Mouse (Mus musculus) megakaryocyte, embryonic 14.5 days (primary cell): ENCODE results near the gene Npl. TPM values are rescaled to one million over a fixed set of nuclear protein-coding genes. Genes with fewer than 3 reads are reported as not detected.

ENCODE experiments used
- H3K27me3 ChIP-seq: replicated peaks from 2 replicates; pipeline ENCODE3; 2012; ENCODE audit warnings: inconsistent platforms
- H3K36me3 ChIP-seq: replicated peaks from 2 replicates; pipeline ENCODE3; 2012; ENCODE audit warnings: low read length, inconsistent platforms, mixed read lengths
- H3K4me1 ChIP-seq: 2 replicates; pipeline ENCODE4 v1.6.1; 2012; ENCODE audit warnings: inconsistent platforms
- H3K4me3 ChIP-seq: replicated peaks from 2 replicates; pipeline ENCODE3; 2012; ENCODE audit warnings: moderate library complexity, mild to moderate bottlenecking, inconsistent platforms
- H3K9me3 ChIP-seq: 2 replicates; pipeline ENCODE4 v1.6.1; 2012; ENCODE audit warnings: inconsistent platforms
- FLI1 ChIP-seq: IDR thresholded peaks from 2 replicates; pipeline ENCODE4 v1.6.1; 2012; ENCODE audit warnings: low read length, inconsistent platforms, mixed read lengths
- GATA1 ChIP-seq: IDR thresholded peaks from 3 replicates; pipeline ENCODE4 v1.6.1; 2012; ENCODE audit warnings: mixed read lengths, low read length, inconsistent platforms, borderline replicate concordance
- polyA plus RNA-seq: library from polyadenylated mRNA; stranded (reverse); fragments of >175 nt; gene quantifications from 2 replicates; pipeline ENCODE4 v1.2.3, GENCODE M21; 2012; ENCODE audit warnings: low replicate concordance; ENCODE audit not compliant: insufficient read depth

Gene Npl
- 1.6 TPM in 2 replicates for polyA plus RNA-seq

GRCm38 (mm10) chr1:153549536-153550199, at the start of gene Npl:
Gene Npl, minus strand, starts transcription at chr1:153550045.
- Histone ChIP-seq H3K36me3 (peaks cover 3% of the 10 kb centered on the region), H3K4me3 (peak within 1 kb of the TSS; percentile 96), H3K4me1 (peaks cover 30% of the 10 kb centered on the region), H3K27me3 (peaks cover 5% of the 10 kb centered on the region), H3K9me3 (no peaks in the 10 kb centered on the region)
- no peak for TF ChIP-seq GATA1
- no peak for TF ChIP-seq FLI1

DNA sequence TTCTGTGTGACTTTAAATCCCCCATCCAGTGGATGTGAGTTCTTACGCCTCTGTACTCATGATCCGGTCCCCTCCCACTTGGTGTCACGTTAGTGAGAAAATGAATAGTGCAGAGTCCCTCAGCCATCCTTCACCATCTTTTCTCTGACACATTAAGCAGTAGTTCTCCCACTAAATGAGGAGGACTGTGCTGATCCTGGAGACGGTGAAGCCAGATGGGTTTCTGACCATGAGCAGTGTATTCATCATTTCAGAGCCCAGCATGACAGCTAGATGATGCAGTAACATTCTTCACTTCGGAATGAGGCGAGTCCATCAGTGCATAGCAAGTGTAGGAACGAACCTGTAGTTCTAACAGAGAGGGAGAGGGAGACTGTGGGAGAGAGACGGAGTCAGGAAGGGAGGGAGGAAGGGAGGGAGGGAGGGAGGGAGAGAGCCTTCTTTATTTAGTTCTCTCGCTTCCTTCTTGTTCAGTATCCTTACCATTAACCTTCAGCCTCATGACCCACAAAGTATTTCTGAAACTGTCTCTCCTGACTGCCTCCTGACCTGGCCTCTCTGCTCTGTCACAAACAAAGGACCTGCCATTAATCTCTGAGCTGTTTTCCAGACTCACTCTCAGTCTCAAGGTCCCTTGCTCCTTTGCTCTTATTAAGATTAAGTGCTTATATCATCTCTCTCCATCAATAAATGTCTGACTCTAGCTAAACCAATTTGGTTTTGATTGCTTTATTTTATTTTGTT, 49.6 kb upstream of the Npl start:
- Histone ChIP-seq H3K4me1 (peaks cover 18% of the 10 kb centered on the region), H3K9me3 (peaks cover 3% of the 10 kb centered on the region; the same call in 1 of the 2 replicates), H3K27me3 (no peaks in the 10 kb centered on the region), H3K36me3 (no peaks in the 10 kb centered on the region), H3K4me3 (no peak overlapping the region)
- no peak for TF ChIP-seq GATA1
- no peak for TF ChIP-seq FLI1

GRCm38 (mm10) chr1:153598773-153599172, 48.9 kb upstream of the Npl start:
- Histone ChIP-seq H3K36me3 (no peaks in the 10 kb centered on the region), H3K4me1 (peaks cover 13% of the 10 kb centered on the region), H3K27me3 (no peaks in the 10 kb centered on the region), H3K4me3 (no peak overlapping the region), H3K9me3 (peaks cover 3% of the 10 kb centered on the region; the same call in 1 of the 2 replicates)
- TF ChIP-seq GATA1 (no peak), FLI1 (no peak)

DNA sequence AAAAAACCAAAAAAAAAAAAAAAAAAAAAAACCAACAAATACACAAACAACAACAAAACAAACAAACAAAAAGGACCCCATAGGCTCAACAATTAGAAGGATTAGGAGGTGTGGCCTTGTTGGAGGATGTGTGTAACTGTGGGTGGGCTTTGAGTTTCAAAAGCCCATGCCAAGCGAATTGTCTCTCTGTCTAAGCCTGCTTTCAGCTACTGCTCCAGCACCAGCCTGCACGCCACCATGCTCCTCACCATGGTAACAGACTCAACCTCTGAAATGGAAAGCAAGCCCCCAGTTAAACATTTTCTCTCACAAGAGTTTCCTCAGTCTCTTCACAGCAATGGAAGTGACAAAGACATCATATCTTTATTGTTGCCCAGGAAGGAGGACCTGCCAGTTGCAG, 43.8 kb upstream of the Npl start:
- Histone ChIP-seq H3K4me1 (no peaks in the 10 kb centered on the region), H3K36me3 (no peaks in the 10 kb centered on the region), H3K4me3 (no peak overlapping the region), H3K27me3 (no peaks in the 10 kb centered on the region), H3K9me3 (peaks cover 10% of the 10 kb centered on the region)
- TF ChIP-seq FLI1, result no peak
- TF ChIP-seq GATA1, result no peak

- no peak overlapping the region for H3K4me3 ChIP-seq
- no peaks in the 10 kb centered on the region for H3K36me3 ChIP-seq
- no peaks in the 10 kb centered on the region for H3K4me1 ChIP-seq
- TF ChIP-seq FLI1 (no peak), GATA1 (no peak)
- no peaks in the 10 kb centered on the region for H3K27me3 ChIP-seq
- peaks cover 11% of the 10 kb centered on the region for H3K9me3 ChIP-seq
These were observed 40.4 kb upstream of the Npl start for GRCm38 (mm10) chr1:153590176-153590734.

DNA sequence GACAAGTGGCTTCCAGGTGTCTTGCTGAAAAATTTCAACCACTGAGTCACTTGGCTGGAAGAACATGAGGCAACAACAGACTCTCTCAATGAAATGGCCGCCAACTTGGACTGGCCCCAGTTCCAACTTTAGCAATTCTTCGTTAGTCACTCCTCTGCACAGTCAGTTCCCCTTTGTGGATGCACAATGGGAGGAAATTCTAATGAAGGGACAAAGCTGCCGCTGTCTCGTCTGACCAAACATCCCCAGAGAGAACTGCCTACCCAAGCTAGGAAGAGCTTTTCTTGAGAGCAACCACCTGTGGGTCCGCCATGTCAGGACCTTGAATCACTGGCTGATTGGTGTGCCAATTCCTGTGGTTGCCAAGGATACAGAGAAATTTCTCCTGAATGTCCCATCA, 38.1 kb upstream of the Npl start:
- no peaks in the 10 kb centered on the region for H3K4me1 ChIP-seq
- TF ChIP-seq FLI1, result no peak
- no peak for TF ChIP-seq GATA1

DNA sequence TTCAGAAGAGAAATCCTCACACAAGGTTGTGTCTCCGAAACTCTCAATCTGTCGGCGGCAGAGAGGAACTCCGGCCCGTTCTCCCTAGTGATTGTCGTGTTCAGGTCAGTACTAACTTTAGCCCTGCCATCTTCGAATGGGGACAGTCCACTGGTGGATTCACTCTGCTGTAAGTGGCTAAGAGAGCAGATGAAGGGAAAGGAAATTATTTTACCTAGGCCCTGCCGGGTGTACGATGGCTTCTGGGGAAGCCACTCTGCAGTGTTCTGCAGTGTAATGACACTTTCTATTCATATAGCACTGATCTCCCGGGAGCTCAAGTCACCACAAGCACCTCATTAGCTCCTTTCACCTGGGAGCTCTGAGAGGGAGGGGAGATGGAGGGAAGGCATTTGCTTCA, 37.0 kb upstream of the Npl start:
- Histone ChIP-seq H3K36me3 (no peaks in the 10 kb centered on the region), H3K9me3 (peaks cover 11% of the 10 kb centered on the region), H3K27me3 (no peaks in the 10 kb centered on the region), H3K4me3 (no peak overlapping the region), H3K4me1 (no peaks in the 10 kb centered on the region)
- TF ChIP-seq FLI1 (no peak), GATA1 (no peak)

More for the DNA sequence above, 38.1 kb upstream of the Npl start:
- no peak overlapping the region for H3K4me3 ChIP-seq
- peaks cover 11% of the 10 kb centered on the region for H3K9me3 ChIP-seq
- no peaks in the 10 kb centered on the region for H3K27me3 ChIP-seq
- H3K36me3 ChIP-seq, result no peaks in the 10 kb centered on the region

GRCm38 (mm10) chr1:153585752-153586151, 35.9 kb upstream of the Npl start:
- Histone ChIP-seq H3K27me3 (no peaks in the 10 kb centered on the region), H3K4me3 (no peak overlapping the region), H3K36me3 (no peaks in the 10 kb centered on the region), H3K4me1 (no peaks in the 10 kb centered on the region), H3K9me3 (peaks cover 11% of the 10 kb centered on the region)
- TF ChIP-seq GATA1 (no peak), FLI1 (no peak)

DNA sequence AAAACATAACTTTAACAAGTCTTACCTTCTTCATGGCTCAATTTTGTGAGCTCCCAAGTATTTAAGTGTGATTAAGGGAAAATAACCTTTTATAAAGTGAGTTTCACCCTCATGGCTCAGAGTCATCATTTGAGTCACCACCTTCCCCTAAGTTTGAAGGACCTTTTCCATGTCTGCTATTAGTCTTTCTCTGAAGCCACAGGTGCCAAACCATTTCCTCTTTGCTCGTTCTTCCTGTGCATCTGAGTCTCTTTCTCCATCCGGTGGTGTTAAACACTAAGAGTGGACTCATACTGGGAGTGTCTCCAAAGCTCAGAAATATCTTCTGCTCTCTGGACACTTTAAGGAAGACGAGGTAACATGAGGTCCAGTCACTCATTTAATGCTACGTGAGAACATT, 33.3 kb upstream of the Npl start:
- Histone ChIP-seq H3K4me3 (no peak overlapping the region), H3K4me1 (no peaks in the 10 kb centered on the region), H3K36me3 (no peaks in the 10 kb centered on the region), H3K9me3 (peaks cover 4% of the 10 kb centered on the region; the same call in 1 of the 2 replicates), H3K27me3 (no peaks in the 10 kb centered on the region)
- no peak for TF ChIP-seq GATA1

DNA sequence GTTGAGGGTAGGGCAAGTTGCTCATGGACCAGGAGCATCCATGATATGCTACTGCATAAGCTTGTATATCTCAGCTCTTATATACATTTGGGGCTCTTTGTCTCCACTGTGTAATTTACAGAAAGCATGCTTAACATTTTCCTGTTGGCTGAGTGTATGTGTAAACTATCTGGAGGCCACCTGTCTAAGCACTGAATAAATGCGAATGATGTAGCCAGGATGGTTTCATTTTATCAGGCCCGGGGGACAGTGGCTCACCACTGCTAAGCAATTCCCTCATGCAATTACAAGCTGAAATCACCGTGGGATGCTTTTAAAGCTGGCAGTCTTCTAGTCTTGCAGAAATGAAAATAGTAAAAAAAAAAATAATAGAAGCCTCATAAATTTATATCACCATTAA, 24.9 kb upstream of the Npl start:
- Histone ChIP-seq H3K4me1 (no peaks in the 10 kb centered on the region), H3K27me3 (peaks cover 4% of the 10 kb centered on the region), H3K9me3 (no peaks in the 10 kb centered on the region), H3K36me3 (no peaks in the 10 kb centered on the region), H3K4me3 (no peak overlapping the region)
- TF ChIP-seq FLI1, result no peak
- TF ChIP-seq GATA1, result no peak
